Mouse (Mus musculus) liver, embryonic 14.5 days (tissue): Measurements from ENCODE around the gene Pigb.

Experiments used
- CTCF ChIP-seq: IDR thresholded peaks from 2 replicates; pipeline ENCODE4 v1.5.1; 2016; ENCODE audit warnings: antibody characterized with exemption, low read depth, control low read depth
- EP300 ChIP-seq: IDR thresholded peaks from 2 replicates; pipeline ENCODE4 v1.6.1; 2016; ENCODE audit warnings: antibody characterized with exemption, low read depth

- TF ChIP-seq CTCF (no peak), EP300 (no peak)
Observed at GRCm38 (mm10) chr9:73008384-73008783, 31.8 kb downstream of the Pigb start.
